Mouse (Mus musculus): Measurements from ENCODE around the gene Gm49395. TPM values are rescaled to one million over a fixed set of nuclear protein-coding genes. Genes with fewer than 3 reads are reported as not detected.
A peak's percentile ranks its signal among the peaks of the same experiment; 100 is the strongest.

The Gm49395 gene
- polyA plus RNA-seq, 1 experiment from 2014 or later: 2.8 TPM

DNA sequence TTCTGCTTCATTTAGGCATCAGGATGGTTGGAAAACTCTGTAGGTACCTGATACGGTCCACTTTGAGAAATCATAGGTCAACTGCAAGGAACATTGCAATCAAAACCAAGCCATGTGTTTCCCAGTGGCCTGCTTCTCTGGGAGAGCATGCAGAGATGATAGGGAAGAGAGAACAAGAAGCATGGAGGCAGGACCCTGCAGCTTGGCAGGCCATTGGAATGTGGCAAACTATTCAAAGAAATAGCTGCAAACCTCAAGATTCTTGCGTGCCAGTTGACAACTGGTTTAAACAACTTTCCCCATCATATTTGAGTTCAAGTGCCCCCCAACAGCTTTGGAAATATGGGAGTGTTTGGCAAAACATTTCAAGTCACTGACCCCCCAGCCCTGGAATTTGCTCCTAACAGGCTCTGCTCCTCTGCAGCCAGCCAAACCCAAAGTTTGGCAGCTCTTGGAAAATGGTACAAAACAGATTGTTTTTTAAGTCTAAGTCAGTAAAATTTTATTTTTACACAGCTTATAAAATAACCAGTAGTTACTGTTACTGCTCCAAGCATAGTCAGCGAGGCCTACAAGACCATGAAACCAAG, 21.6 kb downstream of the Gm49395 start:
- Histone ChIP-seq H3K9ac (replicated peaks) (no peak overlapping the region), H3K27me3 (no peaks in the 10 kb centered on the region), H3K36me3 (no peaks in the 10 kb centered on the region), H3K9me3 (no peaks in the 10 kb centered on the region), H3K4me2 (no peak overlapping the region), H3K4me1 (replicated peaks) (no peaks in the 10 kb centered on the region), H3K4me3 (replicated peaks) (no peak overlapping the region), H3K27ac (no peak overlapping the region)
- WGBS: 86% methylated on average over 3 of the region's 3 CpGs
- ATAC-seq (ENCODE audit: insufficient number of reproducible peaks, insufficient read depth, low FRiP score, low TSS enrichment, low read depth): no peak

DNA sequence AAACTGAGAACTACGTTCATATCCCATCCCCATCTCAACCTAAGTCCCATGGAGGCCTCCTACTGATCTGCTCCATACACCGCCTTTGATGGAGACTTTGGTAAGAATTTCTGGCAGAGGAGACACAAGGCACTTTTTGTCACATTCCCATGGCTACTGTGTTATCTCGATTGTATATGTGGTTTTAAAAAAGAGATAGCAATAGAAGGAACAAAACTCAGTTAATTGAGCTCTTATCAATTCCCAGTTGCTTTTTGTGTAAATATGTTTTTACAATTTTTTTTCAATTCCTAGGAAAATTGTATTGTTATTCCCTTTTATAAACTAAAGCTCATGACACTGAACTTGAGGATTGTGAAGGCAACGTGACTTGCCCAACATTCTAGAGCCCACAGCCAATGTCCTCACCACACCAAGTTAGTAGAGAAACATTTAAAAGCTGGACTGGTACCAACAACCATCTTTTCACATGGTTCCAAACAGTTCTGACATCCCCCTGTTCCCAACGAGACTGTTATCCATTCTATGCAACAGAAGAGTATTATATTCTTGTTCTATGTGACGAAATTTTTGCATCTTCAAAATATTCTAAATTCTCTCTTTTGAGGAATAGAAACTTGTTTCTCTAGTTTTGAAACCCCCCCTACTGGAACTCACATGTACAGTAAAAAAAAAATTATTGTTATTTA, 22.6 kb downstream of the Gm49395 start:
- Histone ChIP-seq H3K9ac (replicated peaks) (no peak overlapping the region), H3K9me3 (no peaks in the 10 kb centered on the region), H3K4me1 (replicated peaks) (no peaks in the 10 kb centered on the region), H3K27me3 (no peaks in the 10 kb centered on the region), H3K4me2 (no peak overlapping the region), H3K4me3 (replicated peaks) (no peak overlapping the region), H3K36me3 (no peaks in the 10 kb centered on the region), H3K27ac (no peak overlapping the region)
- no peak for ATAC-seq (ENCODE audit: insufficient number of reproducible peaks, insufficient read depth, low FRiP score, low TSS enrichment, low read depth)
- 83% methylated on average over 6 of the region's 6 CpGs for WGBS

DNA sequence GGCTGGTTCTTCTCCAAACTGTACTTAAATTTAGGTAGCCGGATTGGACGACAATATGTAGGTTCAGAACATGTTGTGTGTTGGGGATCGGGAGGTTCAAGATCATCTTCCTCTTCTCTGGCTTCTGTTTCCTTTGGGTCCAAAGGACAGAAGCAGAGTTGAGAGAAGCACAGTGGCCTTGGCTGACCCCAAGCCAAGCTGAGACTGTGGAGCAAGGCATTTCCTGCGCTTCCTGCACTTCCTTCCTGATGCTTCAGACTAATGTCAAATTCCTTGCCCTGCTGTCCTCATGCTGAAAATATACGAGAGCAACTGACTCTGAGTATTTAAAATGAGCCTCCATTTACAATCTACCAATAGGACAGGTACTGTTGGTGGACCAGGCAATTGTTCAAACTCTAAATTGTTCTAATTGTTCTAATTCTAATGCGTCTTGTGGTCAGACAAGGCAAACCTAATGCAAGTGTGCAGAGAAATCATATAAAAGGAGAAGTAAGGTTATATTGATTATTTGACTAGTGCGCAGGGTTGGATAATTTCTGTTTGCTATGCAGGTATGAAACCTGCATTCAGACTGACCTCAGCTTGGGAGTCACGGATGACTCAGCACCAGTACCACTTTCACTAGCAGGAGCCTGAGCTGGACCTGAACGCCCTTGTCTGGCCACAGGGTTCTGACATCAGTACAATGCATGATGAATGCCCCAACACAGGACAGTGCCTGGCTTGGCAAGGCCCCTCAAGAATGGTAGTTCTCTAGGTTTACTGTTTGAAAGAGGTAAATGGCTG, 24.2 kb downstream of the Gm49395 start:
- Histone ChIP-seq H3K9ac (replicated peaks) (no peak overlapping the region), H3K36me3 (no peaks in the 10 kb centered on the region), H3K4me1 (replicated peaks) (no peaks in the 10 kb centered on the region), H3K27ac (no peak overlapping the region), H3K4me2 (no peak overlapping the region), H3K9me3 (no peaks in the 10 kb centered on the region), H3K27me3 (no peaks in the 10 kb centered on the region), H3K4me3 (replicated peaks) (no peak overlapping the region)
- 86% methylated on average over 9 of the region's 9 CpGs for WGBS
- ATAC-seq (ENCODE audit: insufficient number of reproducible peaks, insufficient read depth, low FRiP score, low TSS enrichment, low read depth): no peak

DNA sequence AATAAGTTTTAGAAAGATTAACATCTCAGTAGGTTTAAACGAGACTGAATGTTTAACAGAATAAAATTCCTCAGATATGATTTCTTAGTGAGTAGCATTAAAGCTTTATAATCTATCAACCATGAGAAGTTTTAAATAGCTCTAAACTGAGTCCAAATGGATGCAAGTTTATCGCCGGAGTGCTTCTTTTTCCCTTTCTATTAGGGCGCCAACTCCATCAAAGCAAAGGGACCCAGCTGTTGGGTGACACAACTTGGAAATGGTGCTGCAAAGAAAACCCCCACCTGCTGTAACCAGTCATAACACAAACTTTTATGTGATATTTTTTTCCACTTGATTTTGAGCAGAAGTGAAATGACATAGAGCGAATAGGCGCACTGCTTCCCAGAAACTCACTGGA, 29.3 kb downstream of the Gm49395 start:
- Histone ChIP-seq H3K9ac (replicated peaks) (no peak overlapping the region), H3K9me3 (no peaks in the 10 kb centered on the region), H3K4me1 (replicated peaks) (no peaks in the 10 kb centered on the region), H3K27ac (no peak overlapping the region), H3K27me3 (no peaks in the 10 kb centered on the region), H3K36me3 (no peaks in the 10 kb centered on the region), H3K4me3 (replicated peaks) (no peak overlapping the region), H3K4me2 (no peak overlapping the region)
- WGBS: 90% methylated on average over 6 of the region's 6 CpGs
- no peak for ATAC-seq (ENCODE audit: insufficient number of reproducible peaks, insufficient read depth, low FRiP score, low TSS enrichment, low read depth)

DNA sequence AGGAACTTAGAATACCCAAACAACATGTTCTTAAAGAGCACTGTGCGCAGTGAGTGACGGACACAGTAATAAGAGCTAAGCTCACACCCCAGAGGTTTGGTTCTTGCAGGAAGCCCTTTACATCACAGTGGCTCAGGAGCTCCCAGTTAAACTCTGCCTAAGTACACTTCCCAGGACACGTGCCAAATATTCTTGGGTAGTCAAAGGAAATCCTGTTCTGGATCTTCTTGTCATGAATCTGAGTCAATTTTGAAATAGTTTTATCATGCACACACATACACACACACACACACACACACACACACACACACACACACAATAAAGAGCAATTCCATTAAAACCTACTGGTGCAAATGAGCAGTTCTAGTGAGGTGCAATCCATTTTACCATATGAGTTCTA, 30.3 kb downstream of the Gm49395 start:
- no peaks in the 10 kb centered on the region for H3K9me3 ChIP-seq
- 87% methylated on average over 3 of the region's 3 CpGs for WGBS
- no peak overlapping the region for H3K27ac ChIP-seq
- H3K9ac ChIP-seq (replicated peaks): no peak overlapping the region
- no peak overlapping the region for H3K4me3 ChIP-seq (replicated peaks)
- H3K4me1 ChIP-seq (replicated peaks): no peaks in the 10 kb centered on the region
- H3K36me3 ChIP-seq: no peaks in the 10 kb centered on the region
- no peak for ATAC-seq (ENCODE audit: insufficient number of reproducible peaks, insufficient read depth, low FRiP score, low TSS enrichment, low read depth)
- no peaks in the 10 kb centered on the region for H3K27me3 ChIP-seq
- H3K4me2 ChIP-seq: no peak overlapping the region

DNA sequence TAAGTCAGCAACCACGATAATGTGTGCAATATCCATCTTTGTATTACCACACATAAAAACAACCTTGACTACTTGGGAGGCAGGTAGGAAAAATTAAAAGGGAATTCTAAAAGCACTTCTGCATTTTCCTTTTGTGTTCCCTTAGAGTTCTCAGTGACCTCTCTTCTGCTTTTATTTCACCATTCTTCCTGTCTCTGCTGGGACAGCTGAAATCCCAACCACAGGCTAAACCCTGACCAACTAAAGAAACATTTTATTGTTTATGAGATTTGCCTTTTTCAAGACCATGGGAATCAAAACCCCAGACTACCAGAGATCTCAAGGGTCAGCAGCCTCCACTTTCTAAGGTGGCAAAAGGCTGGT, 33.8 kb downstream of the Gm49395 start:
- H3K4me3 ChIP-seq (replicated peaks): no peak overlapping the region
- WGBS: 84% methylated on average over 1 of the region's 1 CpGs
- H3K9ac ChIP-seq (replicated peaks): no peak overlapping the region
- ATAC-seq (ENCODE audit: insufficient number of reproducible peaks, insufficient read depth, low FRiP score, low TSS enrichment, low read depth): no peak
- no peaks in the 10 kb centered on the region for H3K4me1 ChIP-seq (replicated peaks)
- H3K9me3 ChIP-seq: no peaks in the 10 kb centered on the region
- H3K27me3 ChIP-seq: no peaks in the 10 kb centered on the region
- no peaks in the 10 kb centered on the region for H3K36me3 ChIP-seq
- no peak overlapping the region for H3K27ac ChIP-seq
- H3K4me2 ChIP-seq: no peak overlapping the region

DNA sequence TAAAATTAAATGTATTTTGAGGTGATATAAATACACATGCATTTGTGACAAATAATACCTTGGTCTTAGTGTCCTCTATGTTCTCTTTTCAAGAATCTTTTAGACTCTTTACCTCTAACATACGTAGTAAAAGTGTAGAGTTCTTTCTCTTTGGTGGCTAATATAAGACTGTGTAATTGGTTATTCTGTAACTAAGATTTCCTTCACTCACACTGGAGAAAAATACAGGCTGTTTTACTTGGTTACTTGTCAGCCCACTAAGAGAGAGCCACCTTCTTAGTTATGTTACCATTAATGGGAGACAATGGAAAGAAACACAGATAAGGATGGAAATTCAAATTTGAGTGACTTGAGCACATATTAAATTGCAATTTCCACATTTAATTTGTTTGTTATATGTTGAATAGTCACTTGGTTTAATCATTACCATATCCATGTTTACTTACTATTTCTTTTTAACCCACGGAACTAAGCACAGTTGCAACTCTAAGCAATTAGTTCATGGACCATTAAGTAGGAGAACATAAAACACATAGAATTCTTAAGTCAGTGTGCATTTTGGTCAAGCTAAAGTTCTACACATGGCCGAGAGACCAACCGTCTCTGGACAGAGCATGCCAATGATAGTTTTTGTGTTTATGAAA, 34.3 kb downstream of the Gm49395 start:
- ATAC-seq (ENCODE audit: insufficient number of reproducible peaks, insufficient read depth, low FRiP score, low TSS enrichment, low read depth): no peak
- H3K4me2 ChIP-seq: no peak overlapping the region
- WGBS: 82% methylated on average over 4 of the region's 4 CpGs

DNA sequence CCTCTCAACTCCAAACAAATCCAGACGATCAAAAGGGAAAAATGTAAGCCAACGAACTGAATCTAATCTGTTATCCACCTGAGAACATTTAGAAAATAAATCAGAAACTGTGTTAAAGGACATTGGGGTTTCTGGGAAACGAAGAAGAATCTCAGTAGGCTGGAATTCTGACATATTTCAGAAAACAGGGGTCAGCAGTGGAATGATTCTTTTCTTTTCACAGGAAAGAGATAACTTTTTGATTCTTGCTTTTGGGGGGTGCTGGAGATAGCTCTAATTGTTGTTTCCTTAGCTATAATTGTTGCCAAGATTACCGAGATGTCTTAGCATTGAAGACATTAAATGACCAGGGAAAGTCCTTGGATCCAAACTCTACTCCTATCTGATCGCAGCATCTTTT, 44.2 kb downstream of the Gm49395 start:
- H3K4me1 ChIP-seq (replicated peaks): no peaks in the 10 kb centered on the region
- no peak for ATAC-seq (ENCODE audit: insufficient number of reproducible peaks, insufficient read depth, low FRiP score, low TSS enrichment, low read depth)
- no peak overlapping the region for H3K4me2 ChIP-seq
- no peaks in the 10 kb centered on the region for H3K9me3 ChIP-seq
- no peak overlapping the region for H3K9ac ChIP-seq (replicated peaks)
- no peak overlapping the region for H3K27ac ChIP-seq
- 87% methylated on average over 5 of the region's 5 CpGs for WGBS
- H3K36me3 ChIP-seq: no peaks in the 10 kb centered on the region
- H3K4me3 ChIP-seq (replicated peaks): no peak overlapping the region
- no peaks in the 10 kb centered on the region; the same call in 1 of the 2 replicates for H3K27me3 ChIP-seq

More for the DNA sequence above, 34.3 kb downstream of the Gm49395 start:
- Histone ChIP-seq H3K9ac (replicated peaks) (no peak overlapping the region), H3K27ac (no peak overlapping the region), H3K4me3 (replicated peaks) (no peak overlapping the region), H3K4me1 (replicated peaks) (no peaks in the 10 kb centered on the region), H3K9me3 (no peaks in the 10 kb centered on the region), H3K27me3 (no peaks in the 10 kb centered on the region), H3K36me3 (no peaks in the 10 kb centered on the region)

DNA sequence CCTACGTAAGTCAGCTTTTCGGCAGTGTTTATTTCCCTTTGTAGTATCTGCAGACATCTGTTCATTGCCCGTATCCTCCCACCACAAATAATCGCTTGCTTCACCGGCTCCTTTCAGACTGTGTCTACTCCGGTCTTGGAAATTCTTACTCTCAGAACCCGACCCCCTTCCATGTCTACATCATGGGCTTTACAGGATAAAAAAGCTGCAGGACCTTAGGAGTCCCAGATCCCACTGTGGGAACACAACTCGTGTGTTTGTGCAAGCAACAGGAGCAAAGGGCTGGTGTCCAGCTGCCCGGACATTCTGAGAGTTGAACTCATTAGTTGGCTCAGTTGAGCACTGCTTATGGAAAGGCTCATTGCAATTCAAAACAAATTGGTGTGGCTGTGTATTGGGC, 46.9 kb downstream of the Gm49395 start:
- H3K4me2 ChIP-seq: no peak overlapping the region
- no peaks in the 10 kb centered on the region for H3K36me3 ChIP-seq
- 40% methylated on average over 9 of the region's 9 CpGs for WGBS
- no peak overlapping the region for H3K27ac ChIP-seq
- no peak overlapping the region for H3K9ac ChIP-seq (replicated peaks)
- peaks cover 3% of the 10 kb centered on the region; the same call in 1 of the 2 replicates for H3K4me1 ChIP-seq (replicated peaks)
- no peak overlapping the region for H3K4me3 ChIP-seq (replicated peaks)
- H3K27me3 ChIP-seq: no peaks in the 10 kb centered on the region
- no peak for ATAC-seq (ENCODE audit: insufficient number of reproducible peaks, insufficient read depth, low FRiP score, low TSS enrichment, low read depth)
- no peaks in the 10 kb centered on the region for H3K9me3 ChIP-seq

DNA sequence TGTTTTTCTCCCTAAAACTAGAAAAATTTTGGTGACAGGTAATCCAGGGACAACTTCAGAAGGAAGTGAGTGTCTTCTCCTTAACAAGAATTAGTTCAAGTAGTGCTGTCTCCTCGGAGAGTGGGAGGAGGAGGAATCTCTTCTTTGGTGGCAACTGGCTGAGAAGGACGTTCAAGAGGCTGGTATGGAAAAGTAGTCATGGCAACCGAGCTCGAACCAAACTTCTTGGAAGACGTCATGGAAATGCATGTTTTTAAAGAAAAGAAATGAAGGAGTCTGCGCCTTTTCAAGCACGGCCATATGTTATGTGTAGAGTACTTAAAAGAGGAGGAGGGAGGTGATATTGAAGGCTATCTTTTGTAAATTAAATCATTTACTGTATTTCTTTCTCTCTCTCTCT, 49.2 kb downstream of the Gm49395 start:
- H3K27ac ChIP-seq: no peak overlapping the region
- peaks cover 3% of the 10 kb centered on the region; the same call in 1 of the 2 replicates for H3K4me1 ChIP-seq (replicated peaks)
- no peak for ATAC-seq (ENCODE audit: insufficient number of reproducible peaks, insufficient read depth, low FRiP score, low TSS enrichment, low read depth)
- H3K4me2 ChIP-seq: peak overlapping the region; percentile 42; the same call in 1 of the 2 replicates
- no peak overlapping the region for H3K9ac ChIP-seq (replicated peaks)
- no peaks in the 10 kb centered on the region for H3K36me3 ChIP-seq
- H3K4me3 ChIP-seq (replicated peaks): no peak overlapping the region
- 75% methylated on average over 7 of the region's 7 CpGs for WGBS
- H3K27me3 ChIP-seq: no peaks in the 10 kb centered on the region
- H3K9me3 ChIP-seq: no peaks in the 10 kb centered on the region

Data from limb, embryonic 12.5 days (tissue).